Mouse (Mus musculus): ENCODE measurements around the gene Zcchc14.
"Not testable (repeated sequence)": the region's sequence is repeated elsewhere in the genome, so short reads cannot be mapped to it uniquely, and the experiment has no call there.

Zcchc14 gene

GRCm38 (mm10) chr8:121652774-121653323 is at the start of gene Zcchc14:
TSS of gene Zcchc14 (minus strand) at chr8:121652901.
- peak; percentile 97 for DNase-seq (ENCODE audit: low read depth, low spot score)

- DNase-seq (ENCODE audit: low read depth, low spot score), result no peak
Observed at GRCm38 (mm10) chr8:121699936-121700335, 47.2 kb upstream of the Zcchc14 start.

GRCm38 (mm10) chr8:121698615-121699101 is 46.0 kb upstream of the Zcchc14 start:
- DNase-seq (ENCODE audit: low read depth, low spot score), result no peak

GRCm38 (mm10) chr8:121697735-121698614 is 45.3 kb upstream of the Zcchc14 start:
- DNase-seq (ENCODE audit: low read depth, low spot score), result no peak

GRCm38 (mm10) chr8:121695585-121696184 is 43.0 kb upstream of the Zcchc14 start:
- DNase-seq (ENCODE audit: low read depth, low spot score), result no peak

GRCm38 (mm10) chr8:121694453-121694852 is 41.8 kb upstream of the Zcchc14 start:
- DNase-seq (ENCODE audit: low read depth, low spot score), result no peak

- DNase-seq (ENCODE audit: low read depth, low spot score), result no peak
Observed at GRCm38 (mm10) chr8:121688496-121688895, 35.8 kb upstream of the Zcchc14 start.

GRCm38 (mm10) chr8:121687455-121688161 is 34.9 kb upstream of the Zcchc14 start:
- DNase-seq (ENCODE audit: low read depth, low spot score), result no peak

- DNase-seq (ENCODE audit: low read depth, low spot score), result no peak
Observed at GRCm38 (mm10) chr8:121685419-121685818, 32.7 kb upstream of the Zcchc14 start.

- no peak for DNase-seq (ENCODE audit: low read depth, low spot score)
Observed at GRCm38 (mm10) chr8:121683083-121683832, 30.6 kb upstream of the Zcchc14 start.

- DNase-seq (ENCODE audit: low read depth, low spot score), result no peak
Observed at GRCm38 (mm10) chr8:121681457-121681856, 28.8 kb upstream of the Zcchc14 start.

- no peak for DNase-seq (ENCODE audit: low read depth, low spot score)
Observed at GRCm38 (mm10) chr8:121680896-121681295, 28.2 kb upstream of the Zcchc14 start.

- no peak for DNase-seq (ENCODE audit: low read depth, low spot score)
Observed at GRCm38 (mm10) chr8:121678696-121679095, 26.0 kb upstream of the Zcchc14 start.

GRCm38 (mm10) chr8:121675701-121676100 is 23.0 kb upstream of the Zcchc14 start:
- DNase-seq (ENCODE audit: low read depth, low spot score), result no peak

- no peak for DNase-seq (ENCODE audit: low read depth, low spot score)
Observed at GRCm38 (mm10) chr8:121675161-121675560, 22.5 kb upstream of the Zcchc14 start.

- DNase-seq (ENCODE audit: low read depth, low spot score), result no peak
Observed at GRCm38 (mm10) chr8:121674524-121674923, 21.8 kb upstream of the Zcchc14 start.

GRCm38 (mm10) chr8:121673917-121674316 is 21.2 kb upstream of the Zcchc14 start:
- DNase-seq (ENCODE audit: low read depth, low spot score), result no peak

- DNase-seq (ENCODE audit: low read depth, low spot score), result no peak
Observed at GRCm38 (mm10) chr8:121673153-121673552, 20.5 kb upstream of the Zcchc14 start.

GRCm38 (mm10) chr8:121669208-121669607 is 16.5 kb upstream of the Zcchc14 start:
- DNase-seq (ENCODE audit: low read depth, low spot score), result no peak

- DNase-seq (ENCODE audit: low read depth, low spot score), result no peak
Observed at GRCm38 (mm10) chr8:121668553-121668952, 15.9 kb upstream of the Zcchc14 start.

- not testable (repeated sequence) for DNase-seq (ENCODE audit: low read depth, low spot score)
Observed at GRCm38 (mm10) chr8:121667936-121668500, 15.3 kb upstream of the Zcchc14 start.

Measured in WW6 (cell line).